Mouse (Mus musculus): ENCODE data around the gene Chmp6. TPM values are rescaled to one million over a fixed set of nuclear protein-coding genes. Genes with fewer than 3 reads are reported as not detected.

The Chmp6 gene
- polyA plus RNA-seq, 1 experiment, result 60.5 TPM

DNA sequence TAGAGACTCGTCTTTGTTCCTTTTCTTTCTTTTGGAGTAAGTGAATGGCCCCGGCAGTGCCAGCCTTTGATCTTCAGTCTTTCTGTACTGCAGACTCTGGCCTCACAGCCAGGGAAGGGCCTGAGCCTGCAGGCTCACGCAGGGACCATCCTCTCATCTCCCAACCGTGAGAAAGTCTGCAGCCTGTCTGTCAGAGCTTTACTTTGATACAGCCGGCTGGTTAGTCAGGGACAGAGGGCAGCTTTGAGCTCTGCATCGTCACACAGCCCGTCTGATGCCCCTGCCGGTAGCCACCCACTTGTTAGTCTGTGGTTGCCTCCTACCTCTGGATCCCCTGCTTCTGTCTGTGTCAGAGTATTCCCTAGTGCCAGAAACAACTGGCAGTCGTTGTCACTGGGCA, 51.8 kb downstream of the Chmp6 start:
- H3K27me3 ChIP-seq (ENCODE audit: control insufficient read depth, insufficient read depth, insufficient read length), result no peaks in the 10 kb centered on the region
- H3K79me2 ChIP-seq (ENCODE audit: control insufficient read depth, insufficient read depth), result no peaks in the 10 kb centered on the region
- no peak overlapping the region for H3K4me3 ChIP-seq
- H3ac ChIP-seq (ENCODE audit: control insufficient read depth, insufficient read length), result no peak overlapping the region
- H3K36me3 ChIP-seq (ENCODE audit: control insufficient read depth, insufficient read depth), result peaks cover 27% of the 10 kb centered on the region
- TF ChIP-seq CEBPB (IDR thresholded peaks at IDR 0.05; ENCODE audit: insufficient read depth, poor library complexity, severe bottlenecking) (no peak), MYOG (IDR thresholded peaks at IDR 0.05; ENCODE audit: control insufficient read depth in 1 of 3, insufficient read depth in 1 of 3, insufficient read length in 2 of 3, low read depth in 2 of 3) (no peak), TCF3 (IDR thresholded peaks at IDR 0.05; ENCODE audit: insufficient read length, low read depth) (no peak), MYOD1 (IDR thresholded peaks at IDR 0.05; ENCODE audit: control insufficient read depth in 1 of 3, insufficient read length in 2 of 3, low read depth in 2 of 3) (no peak), POLR2AphosphoS2 (IDR thresholded peaks at IDR 0.05; ENCODE audit: insufficient read length, low read depth) (no peak), USF1 (IDR thresholded peaks at IDR 0.05; ENCODE audit: low read depth) (no peak), MAX (IDR thresholded peaks at IDR 0.05; ENCODE audit: low read depth) (no peak), REST (IDR thresholded peaks at IDR 0.05; ENCODE audit: insufficient read depth, insufficient read length) (no peak), TCF12 (IDR thresholded peaks at IDR 0.05; ENCODE audit: insufficient read depth, poor library complexity, severe bottlenecking) (no peak), SRF (IDR thresholded peaks at IDR 0.05; ENCODE audit: control insufficient read depth, insufficient read length, low read depth) (no peak), E2F4 (IDR thresholded peaks at IDR 0.05; ENCODE audit: insufficient read depth) (no peak), POLR2A (IDR thresholded peaks at IDR 0.05; ENCODE audit: insufficient read length, low read depth) (no peak)
- H3K4me2 ChIP-seq (ENCODE audit: low read depth), result no peak overlapping the region

DNA sequence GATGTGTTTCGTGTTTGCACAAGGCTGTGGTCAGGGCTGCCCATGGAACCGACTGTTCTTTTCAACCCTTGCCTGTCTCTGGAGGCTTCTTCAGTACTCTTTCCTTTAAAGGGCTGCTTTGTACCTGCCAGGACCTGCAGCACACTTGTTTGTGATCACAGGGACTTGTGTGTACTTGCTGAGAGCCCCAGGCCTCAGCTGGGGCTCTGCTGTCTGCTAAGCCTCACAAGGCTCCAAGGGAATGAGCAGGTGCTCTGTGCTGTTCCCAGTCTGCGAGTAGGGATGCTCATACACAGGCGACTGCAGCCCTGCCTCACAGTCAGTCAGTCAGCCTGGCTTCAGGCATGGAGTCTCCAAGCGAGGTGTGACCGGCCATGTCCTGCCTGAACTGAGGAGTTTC, 53.1 kb downstream of the Chmp6 start:
- TF ChIP-seq MAX (IDR thresholded peaks at IDR 0.05; ENCODE audit: low read depth), result no peak
- TF ChIP-seq CEBPB (IDR thresholded peaks at IDR 0.05; ENCODE audit: insufficient read depth, poor library complexity, severe bottlenecking), result no peak
- no peak for TF ChIP-seq MYOD1 (IDR thresholded peaks at IDR 0.05; ENCODE audit: control insufficient read depth in 1 of 3, insufficient read length in 2 of 3, low read depth in 2 of 3)
- TF ChIP-seq MYOG (IDR thresholded peaks at IDR 0.05; ENCODE audit: control insufficient read depth in 1 of 3, insufficient read depth in 1 of 3, insufficient read length in 2 of 3, low read depth in 2 of 3), result no peak
- Histone ChIP-seq H3K27me3 (ENCODE audit: control insufficient read depth, insufficient read depth, insufficient read length) (no peaks in the 10 kb centered on the region), H3K36me3 (ENCODE audit: control insufficient read depth, insufficient read depth) (peaks cover 21% of the 10 kb centered on the region), H3ac (ENCODE audit: control insufficient read depth, insufficient read length) (no peak overlapping the region), H3K4me3 (no peak overlapping the region), H3K4me2 (ENCODE audit: low read depth) (no peak overlapping the region), H3K79me2 (ENCODE audit: control insufficient read depth, insufficient read depth) (no peaks in the 10 kb centered on the region)

DNA sequence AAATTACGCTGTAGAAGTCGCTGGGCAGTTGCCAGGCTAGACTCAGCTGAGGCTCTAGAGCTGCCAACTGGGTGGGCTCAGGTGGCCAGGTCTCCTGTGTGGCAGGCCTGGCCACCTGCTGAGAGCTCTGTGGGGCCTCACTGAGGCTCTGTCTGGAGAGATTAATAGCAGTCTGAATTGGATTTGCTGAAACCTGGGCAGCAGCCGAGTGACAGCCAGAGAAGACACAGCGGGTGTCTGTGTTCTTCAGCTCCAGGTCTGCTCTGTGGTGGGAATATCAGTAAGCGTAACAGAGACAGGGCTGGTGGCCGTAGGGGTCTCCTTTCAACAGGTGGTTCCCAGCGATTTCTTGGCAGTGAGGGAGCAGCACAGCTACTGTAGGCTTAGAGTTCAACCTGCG, 54.2 kb downstream of the Chmp6 start:
- no peak for TF ChIP-seq SRF (IDR thresholded peaks at IDR 0.05; ENCODE audit: control insufficient read depth, insufficient read length, low read depth)
- TF ChIP-seq MYOD1 (IDR thresholded peaks at IDR 0.05; ENCODE audit: control insufficient read depth in 1 of 3, insufficient read length in 2 of 3, low read depth in 2 of 3), result no peak
- TF ChIP-seq REST (IDR thresholded peaks at IDR 0.05; ENCODE audit: insufficient read depth, insufficient read length), result no peak
- no peak for TF ChIP-seq USF1 (IDR thresholded peaks at IDR 0.05; ENCODE audit: low read depth)
- H3K79me2 ChIP-seq (ENCODE audit: control insufficient read depth, insufficient read depth), result no peaks in the 10 kb centered on the region
- H3ac ChIP-seq (ENCODE audit: control insufficient read depth, insufficient read length), result no peak overlapping the region
- H3K27me3 ChIP-seq (ENCODE audit: control insufficient read depth, insufficient read depth, insufficient read length), result no peaks in the 10 kb centered on the region
- no peak overlapping the region for H3K4me3 ChIP-seq
- H3K36me3 ChIP-seq (ENCODE audit: control insufficient read depth, insufficient read depth), result peaks cover 16% of the 10 kb centered on the region
- no peak overlapping the region for H3K4me2 ChIP-seq (ENCODE audit: low read depth)

DNA sequence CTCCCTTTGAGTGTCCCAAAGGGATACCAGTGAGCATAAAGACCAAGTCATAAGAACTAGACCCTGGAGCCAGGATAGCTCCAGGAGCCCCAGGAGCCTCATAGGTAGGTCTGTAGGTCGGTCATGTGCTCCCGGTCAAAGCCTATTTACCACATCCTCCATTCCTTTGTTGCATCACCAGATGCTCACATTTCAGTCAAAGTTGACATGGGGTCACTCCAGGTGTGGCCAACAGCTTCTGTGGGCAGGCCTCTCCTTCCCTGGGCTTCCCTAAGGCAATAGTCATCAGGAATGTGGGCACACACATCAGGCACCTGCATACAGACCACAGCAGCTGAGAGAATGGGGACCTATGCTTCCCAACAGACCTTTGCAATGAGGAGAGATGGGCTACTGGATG, 54.7 kb downstream of the Chmp6 start:
- H3K27me3 ChIP-seq (ENCODE audit: control insufficient read depth, insufficient read depth, insufficient read length), result no peaks in the 10 kb centered on the region
- TF ChIP-seq E2F4 (IDR thresholded peaks at IDR 0.05; ENCODE audit: insufficient read depth) (no peak), SRF (IDR thresholded peaks at IDR 0.05; ENCODE audit: control insufficient read depth, insufficient read length, low read depth) (no peak), MAX (IDR thresholded peaks at IDR 0.05; ENCODE audit: low read depth) (no peak), POLR2AphosphoS2 (IDR thresholded peaks at IDR 0.05; ENCODE audit: insufficient read length, low read depth) (no peak), USF1 (IDR thresholded peaks at IDR 0.05; ENCODE audit: low read depth) (no peak), MYOG (IDR thresholded peaks at IDR 0.05; ENCODE audit: control insufficient read depth in 1 of 3, insufficient read depth in 1 of 3, insufficient read length in 2 of 3, low read depth in 2 of 3) (peak in 1 of 3 experiments; percentile 7)
- no peak overlapping the region for H3ac ChIP-seq (ENCODE audit: control insufficient read depth, insufficient read length)
- no peaks in the 10 kb centered on the region for H3K79me2 ChIP-seq (ENCODE audit: control insufficient read depth, insufficient read depth)
- peaks cover 16% of the 10 kb centered on the region for H3K36me3 ChIP-seq (ENCODE audit: control insufficient read depth, insufficient read depth)
- no peak overlapping the region for H3K4me2 ChIP-seq (ENCODE audit: low read depth)
- H3K4me3 ChIP-seq, result no peak overlapping the region

Other genes starting within 250 kb of the Chmp6 start
- gene Baiap2, start 29.3 kb downstream of the Chmp6 start, polyA plus RNA-seq (2012; fragmentation: generic; extraction: Trizol), result 23.0 TPM
- 0.26 TPM for gene Aatk, start 133.7 kb downstream of the Chmp6 start, polyA plus RNA-seq (2012; fragmentation: generic; extraction: Trizol)
- 12.2 TPM for gene Cep131, start 173.4 kb downstream of the Chmp6 start, polyA plus RNA-seq (2012; fragmentation: generic; extraction: Trizol)
- gene Tepsin, start 185.3 kb downstream of the Chmp6 start, polyA plus RNA-seq (2012; fragmentation: generic; extraction: Trizol), result 10.3 TPM
- gene Ndufaf8, start 185.5 kb downstream of the Chmp6 start, polyA plus RNA-seq (2012; fragmentation: generic; extraction: Trizol), result 56.7 TPM
- 97.9 TPM for gene Slc38a10, start 237.9 kb downstream of the Chmp6 start, polyA plus RNA-seq (2012; fragmentation: generic; extraction: Trizol)